Mouse (Mus musculus) thymus, postnatal 25 days (tissue): ENCODE data around the gene Gm128.

ENCODE experiments used
- DNase-seq: peaks from one replicate; pipeline ENCODE4 v3.0.0; 2022

Gene Gm128

DNA sequence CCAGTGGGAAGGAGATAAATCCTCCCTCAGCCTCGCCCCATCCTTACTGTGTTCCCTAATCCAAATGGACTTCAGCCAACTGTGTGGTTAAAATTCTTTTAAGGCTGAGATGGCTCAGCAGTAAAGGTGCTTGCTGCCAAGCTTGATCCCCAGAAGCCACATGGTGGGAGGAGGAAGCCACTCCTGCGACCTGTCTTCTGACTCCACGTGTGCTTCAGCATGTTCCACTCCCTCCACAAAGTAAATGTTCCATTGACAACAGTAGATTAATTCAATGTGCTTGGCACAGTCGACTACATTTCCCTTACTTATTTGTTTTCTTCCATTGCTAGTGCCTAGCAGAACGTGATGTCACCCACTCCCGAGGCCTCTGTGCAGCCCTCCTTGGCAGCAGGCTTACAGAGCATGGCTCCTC, 46.7 kb downstream of the Gm128 start:
- DNase-seq, result no peak
